Mouse (Mus musculus): Measurements from ENCODE around the gene Dvl1.

- TF ChIP-seq CTCF (IDR thresholded peaks at IDR 0.05; ENCODE audit: extremely low read depth, insufficient read depth, insufficient read length, insufficient replicate concordance) = no peak
- TF ChIP-seq POLR2A (IDR thresholded peaks at IDR 0.05; ENCODE audit: low read depth, low read length) = no peak
Observed at GRCm38 (mm10) chr4:155908751-155909150, 61.5 kb downstream of the Dvl1 start.

Data from spleen, adult 2 months (tissue).